Mouse (Mus musculus) urinary bladder, postnatal 36 days (tissue): ENCODE measurements around the gene Paf1.

Source experiments
- DNase-seq, 2 experiments: peaks; one replicate each; pipeline ENCODE4 v3.0.0; 2022; ENCODE audit warnings: low spot score in 2 of 2, mixed read lengths in 1 of 2

Gene Paf1

DNA sequence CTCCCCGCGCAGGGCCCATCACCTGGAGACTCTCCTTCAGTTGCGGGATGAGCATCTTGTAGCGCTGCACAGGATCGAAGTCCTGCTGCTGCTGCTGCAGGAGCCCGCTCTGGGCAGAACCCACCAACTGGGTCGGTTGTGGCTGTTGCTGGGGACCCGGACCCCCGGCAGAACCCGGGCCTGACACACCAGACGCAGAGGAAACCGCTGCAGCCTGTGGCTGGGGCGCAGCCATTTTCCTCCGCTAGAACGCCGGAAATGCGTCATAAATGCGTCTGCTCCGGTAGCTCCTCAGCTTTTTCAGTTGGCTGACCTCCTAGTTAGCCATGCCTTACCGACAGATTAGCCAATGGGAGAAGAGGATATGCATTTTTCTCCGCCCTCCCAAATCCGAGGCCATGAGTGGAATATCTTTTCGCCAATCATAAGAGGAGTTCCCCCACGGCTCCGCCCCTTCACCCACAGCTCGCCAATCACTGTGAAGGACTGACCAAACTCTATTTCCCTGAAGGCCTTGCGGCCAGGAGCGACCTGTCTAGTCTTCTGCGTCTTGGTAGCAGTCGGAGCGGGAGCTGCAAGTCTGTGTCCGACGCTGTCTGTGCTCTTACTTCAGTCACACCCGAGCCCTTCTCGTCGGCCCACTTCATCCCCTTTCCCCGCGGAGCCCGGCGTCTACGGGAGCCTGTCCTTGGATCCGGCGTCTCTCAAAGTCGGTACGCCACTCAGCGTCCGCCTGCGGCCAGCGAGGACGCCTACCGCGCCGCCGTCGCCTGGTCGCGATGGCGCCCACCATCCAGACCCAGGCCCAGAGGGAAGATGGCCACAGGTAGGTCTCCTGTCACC is at the start of gene Paf1, which contains the start of gene Med29:
Gene Paf1 (plus strand): TSS at position 523 of the 843 bp plus-strand sequence.
Gene Med29 (minus strand): TSS at position 280 of the 843 bp plus-strand sequence.
- peak; percentile 94 to 96 for DNase-seq

DNA sequence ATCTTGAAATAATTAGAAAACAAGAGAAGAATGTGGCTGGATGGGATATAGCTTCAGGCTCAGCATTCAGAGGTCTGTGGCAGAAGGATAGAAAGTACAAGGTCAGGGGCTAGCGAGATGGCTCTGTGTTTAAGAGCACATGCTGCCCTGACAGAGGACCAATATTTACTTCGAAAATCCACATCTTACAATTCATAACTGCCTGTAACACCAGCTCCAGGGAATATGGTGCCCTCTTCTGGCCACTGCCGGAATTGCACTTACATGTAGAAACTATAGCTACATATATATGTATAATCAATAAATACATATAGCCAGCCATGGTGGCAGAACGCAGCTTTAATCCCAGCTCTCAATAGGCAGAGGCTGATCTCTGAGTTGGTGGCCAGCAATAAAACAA is 48.1 kb upstream of the Paf1 start:
- DNase-seq: peak; percentile 37 to 59

DNA sequence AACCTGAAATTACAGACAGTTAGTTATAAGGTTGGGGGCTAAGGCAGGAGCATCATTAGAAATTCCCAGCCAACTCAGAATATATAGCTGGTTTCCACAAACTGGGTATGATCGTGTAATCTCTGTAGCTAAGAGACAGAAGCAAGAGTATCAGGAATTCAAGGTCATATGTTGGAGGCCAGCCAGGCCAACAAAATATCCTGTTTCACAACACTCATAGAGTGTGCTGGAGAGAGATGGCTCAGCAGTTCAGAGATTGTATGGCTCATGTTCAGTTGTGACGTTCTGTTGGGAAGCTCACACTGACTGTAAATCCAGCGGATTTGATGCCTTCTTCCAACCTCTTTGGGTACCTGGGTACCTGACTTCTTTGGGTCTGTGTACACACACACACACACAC is 45.0 kb upstream of the Paf1 start:
- no peak for DNase-seq

DNA sequence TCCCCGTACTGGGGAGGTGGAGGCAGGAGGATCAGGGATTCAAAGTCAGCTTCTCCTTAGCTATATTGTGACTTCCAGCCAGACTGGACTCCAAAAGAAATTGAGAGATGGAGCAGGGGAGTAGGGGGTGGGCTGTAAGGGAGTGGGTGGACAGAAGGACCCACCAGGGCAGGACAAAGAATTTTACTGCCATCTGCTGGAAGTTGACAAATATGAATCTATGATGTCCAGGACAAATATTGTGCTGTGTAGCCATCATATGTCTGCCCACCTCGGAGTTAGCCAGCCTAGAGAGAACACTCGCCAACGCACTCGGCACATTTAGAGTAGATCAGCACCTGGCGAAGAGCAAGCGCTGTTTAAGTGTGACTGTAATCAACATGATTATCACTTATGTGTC is 44.1 kb upstream of the Paf1 start:
- DNase-seq: no peak

DNA sequence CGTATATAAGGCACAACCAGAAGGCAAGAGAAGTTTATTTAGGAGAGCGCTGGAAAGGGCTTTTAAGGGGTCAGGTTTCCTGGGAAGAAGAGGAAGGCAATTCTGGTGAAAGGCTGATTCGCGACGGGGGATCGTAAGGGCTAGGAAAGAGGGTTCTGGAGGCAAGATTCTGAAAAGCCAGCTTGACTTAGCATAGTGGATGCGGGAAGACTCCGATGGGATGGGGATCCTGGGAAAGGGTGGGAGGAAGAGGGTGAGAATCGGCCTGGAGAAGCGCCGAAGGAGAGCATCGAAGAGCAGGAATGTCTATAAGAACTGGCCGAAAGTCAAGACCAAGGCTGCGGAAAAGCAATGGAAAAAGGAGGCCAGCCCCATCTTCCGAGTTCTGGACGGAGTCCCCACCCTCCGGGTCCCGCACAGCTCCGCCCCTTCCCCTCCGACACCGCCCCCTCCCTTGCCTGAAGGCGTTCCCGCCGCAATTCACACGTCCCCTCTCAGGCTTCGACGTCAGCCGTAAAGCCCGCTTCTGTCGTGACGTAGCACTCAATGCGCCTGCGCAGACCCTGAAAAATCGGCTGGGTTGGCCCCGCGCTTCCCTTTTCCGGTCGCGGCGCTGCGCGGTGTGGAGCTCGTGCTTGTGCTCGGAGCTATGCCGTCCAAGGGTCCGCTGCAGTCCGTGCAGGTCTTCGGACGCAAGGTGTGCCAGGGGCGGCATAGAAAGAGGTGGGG is 42.4 kb upstream of the Paf1 start, which contains the start of gene Rps16:
Gene Rps16 (plus strand): TSS at position 498 of the 729 bp plus-strand sequence.
- peak; percentile 96 to 99 for DNase-seq

DNA sequence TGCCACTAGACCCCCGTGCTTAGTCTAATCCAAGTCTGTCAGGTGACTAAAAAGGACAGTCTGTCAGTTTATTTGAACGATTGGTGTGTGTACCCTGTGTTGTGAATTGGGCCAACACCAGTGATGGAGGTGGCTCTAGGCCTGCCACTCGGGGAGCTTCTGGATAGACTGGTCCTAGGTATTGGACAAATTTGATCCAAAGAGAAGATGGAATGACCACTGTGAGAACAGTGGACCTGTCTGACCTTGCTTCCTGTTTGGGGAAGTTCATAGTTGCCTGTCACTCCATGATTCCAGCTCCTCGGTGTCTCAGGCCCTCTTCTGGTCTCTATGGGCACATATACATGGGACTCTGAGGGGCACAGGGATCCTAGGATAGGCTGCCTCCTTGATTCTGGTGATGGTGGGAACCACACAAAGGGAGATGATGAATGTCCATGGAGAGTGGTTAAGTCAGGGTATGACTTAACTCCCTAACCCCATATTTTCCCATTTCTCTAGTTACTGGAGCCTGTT is 41.0 kb upstream of the Paf1 start:
- no peak for DNase-seq

DNA sequence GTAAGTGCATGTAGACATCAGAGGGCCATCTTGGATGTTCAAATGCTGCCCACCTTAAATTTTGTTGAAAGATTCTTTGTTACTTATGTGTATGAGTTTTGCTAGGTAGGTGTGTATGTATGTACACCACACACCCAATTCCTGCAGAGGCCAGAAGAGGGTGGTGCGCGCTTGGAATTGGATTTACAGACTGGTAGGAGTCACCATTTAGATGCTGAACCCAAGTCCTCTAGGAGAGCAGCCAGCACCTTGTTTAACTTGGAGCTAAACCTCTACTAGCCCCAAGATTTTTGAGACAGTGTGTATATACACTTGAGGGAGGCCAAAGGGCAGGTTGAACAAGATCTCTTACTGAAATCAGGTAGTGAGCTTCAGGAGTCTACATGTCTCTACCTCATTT is 39.5 kb upstream of the Paf1 start:
- DNase-seq: no peak

DNA sequence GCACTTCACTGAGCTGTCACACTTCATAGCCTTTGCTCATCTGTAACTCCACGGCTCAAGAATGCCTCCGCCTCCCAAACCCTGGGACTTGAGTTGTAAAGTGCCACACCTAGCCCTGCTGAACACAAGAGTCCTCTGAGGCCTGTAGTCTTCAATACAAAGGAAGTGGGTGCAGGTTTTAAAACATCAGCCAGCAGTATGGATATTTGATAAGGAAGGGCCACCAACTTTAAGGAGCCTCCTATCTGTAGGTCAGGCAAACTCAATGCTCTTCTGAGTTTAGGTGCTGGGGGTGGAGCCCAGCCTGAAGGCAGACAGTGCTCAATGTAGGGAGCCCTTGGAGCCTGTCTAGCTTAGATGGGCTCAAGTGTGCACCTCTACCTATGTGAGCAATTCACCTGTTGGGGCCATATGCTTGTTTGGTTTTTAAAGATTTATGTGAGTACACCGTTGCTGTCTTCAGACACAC is 38.6 kb upstream of the Paf1 start:
- DNase-seq: no peak

DNA sequence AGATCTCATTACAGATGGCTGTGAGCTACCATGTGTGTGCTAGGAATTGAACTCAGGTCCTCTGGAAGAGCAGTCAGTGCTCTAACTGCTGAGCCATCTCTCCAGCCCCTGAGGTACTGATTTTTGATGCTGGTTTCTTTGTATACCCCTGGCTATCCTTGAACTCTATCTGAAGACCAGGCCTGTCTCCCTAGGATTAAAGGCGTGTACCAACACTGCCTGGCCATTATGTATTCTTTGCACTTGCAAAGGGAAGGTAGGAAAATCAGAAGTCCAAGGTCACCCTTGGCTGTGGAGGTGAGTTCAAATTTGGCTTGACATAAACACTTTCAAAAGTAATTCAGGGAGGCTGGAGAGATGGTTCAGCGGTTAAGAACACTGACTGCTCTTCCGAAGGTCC is 38.2 kb upstream of the Paf1 start:
- DNase-seq: no peak

DNA sequence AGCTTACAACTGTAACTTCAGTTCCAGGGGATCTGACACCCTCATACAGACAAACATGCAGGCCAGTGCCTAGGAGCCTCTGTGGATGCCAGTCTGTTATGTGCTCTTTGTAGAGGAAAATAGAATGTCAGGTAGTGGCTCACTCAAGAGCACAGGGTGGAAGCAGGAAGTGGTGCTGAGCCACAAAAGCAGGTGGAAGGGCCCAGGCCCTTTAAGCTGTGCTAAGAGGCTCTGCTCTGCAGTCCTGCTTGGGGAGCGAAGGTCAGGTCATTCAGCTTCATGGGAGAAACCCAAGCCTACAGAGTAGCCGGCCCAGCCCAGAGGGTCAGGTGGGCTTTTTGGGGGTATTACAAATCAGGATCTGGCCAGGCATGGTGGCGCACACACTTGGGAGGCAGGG is 37.5 kb upstream of the Paf1 start:
- DNase-seq: no peak

DNA sequence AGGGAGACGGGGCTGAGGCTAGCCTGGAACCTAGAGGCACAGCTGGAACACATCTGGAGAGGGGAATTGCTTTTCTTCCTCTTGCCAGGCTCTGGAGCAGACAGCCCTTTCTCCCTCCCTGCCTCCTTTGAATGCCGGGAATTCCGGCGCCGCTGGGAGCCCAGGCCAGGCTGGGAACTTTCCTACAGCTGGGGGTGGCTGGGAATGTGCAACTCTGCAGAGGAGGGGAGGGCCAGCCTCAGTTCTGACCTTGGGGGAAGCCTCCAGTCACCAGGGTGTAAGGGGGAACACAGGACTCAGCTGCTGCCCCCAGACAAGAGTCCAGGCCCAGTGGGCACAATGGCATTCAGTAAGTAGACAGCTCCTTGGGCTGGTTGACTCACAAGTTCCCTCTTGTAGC is 35.8 kb upstream of the Paf1 start:
- DNase-seq: no peak

DNA sequence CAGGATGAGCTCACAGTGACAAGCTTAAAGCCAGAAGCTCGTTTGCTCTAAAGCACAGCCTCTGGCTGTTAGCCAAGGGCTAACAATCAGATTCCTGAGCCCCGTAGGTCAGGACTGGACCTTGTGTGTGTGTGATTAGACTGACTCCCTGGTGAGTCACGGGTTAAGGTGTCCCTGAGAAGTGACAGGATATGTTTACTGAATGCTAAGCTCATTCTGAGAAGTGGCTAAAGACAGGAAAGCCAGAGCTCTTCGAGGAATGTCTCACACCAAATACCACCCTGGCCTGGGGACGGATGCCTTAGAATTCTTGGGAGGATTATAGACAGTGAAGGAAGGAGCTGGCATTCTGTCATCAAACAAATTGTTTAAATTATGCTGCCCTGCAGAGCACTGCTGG is 34.8 kb upstream of the Paf1 start:
- no peak for DNase-seq

DNA sequence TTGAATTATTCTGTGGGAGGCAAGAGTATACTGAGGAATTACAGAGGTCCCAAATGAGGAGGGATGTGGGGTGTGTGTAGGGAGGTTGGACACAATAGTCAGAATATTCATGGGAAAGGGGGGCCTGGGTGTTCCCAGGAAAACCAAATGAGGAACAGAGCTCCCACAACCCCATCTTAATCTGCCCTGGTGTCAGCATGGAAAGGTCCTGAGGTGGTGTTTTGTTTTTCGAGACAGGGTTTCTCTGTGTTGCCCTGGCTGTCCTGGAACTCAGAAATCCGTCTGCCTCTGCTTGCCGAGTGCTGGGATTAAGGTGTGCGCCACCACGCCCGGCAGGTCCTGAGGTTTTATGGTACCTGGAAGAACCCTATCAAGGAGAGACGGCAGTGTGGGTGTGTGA is 34.3 kb upstream of the Paf1 start:
- no peak for DNase-seq

DNA sequence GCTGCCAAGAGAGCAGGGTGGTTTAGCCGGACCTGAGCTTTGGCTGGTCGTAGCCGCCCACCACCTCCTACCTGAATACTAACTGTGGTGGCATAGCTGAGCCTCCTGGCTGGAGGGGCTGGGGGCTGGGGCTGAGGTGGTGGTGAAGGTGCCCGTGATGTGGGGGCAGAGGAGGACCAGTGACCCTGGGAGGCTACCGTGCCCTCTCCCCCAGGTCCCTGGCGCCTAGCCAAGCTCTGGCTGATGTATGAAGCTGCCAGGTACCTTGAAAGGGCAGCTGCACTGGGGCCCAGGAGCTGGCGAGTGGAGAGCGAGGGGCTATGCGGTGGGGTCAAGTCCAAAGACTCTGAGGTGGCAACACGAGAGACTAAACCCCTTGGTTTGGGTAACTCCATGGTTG is 32.9 kb upstream of the Paf1 start:
- DNase-seq: no peak

DNA sequence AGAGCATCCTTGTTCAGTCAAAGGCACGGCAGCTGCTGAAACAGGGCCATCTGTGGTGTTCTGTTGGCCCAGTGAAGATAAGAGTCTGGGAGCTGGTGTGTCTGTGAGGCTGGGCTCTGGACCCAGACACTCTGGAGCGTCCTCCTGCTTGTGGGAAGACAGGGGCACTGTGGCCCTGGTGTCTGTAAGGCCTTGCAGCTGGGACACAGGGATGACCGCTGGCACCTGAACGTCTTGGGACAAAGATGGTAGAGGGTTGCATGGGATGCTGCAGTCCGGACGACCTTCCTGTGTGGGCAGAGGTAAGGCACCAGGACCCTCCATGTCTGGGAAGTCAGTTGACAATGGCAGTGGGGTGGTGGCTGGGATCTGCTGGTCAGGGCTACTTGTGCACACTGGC is 32.5 kb upstream of the Paf1 start:
- no peak for DNase-seq

DNA sequence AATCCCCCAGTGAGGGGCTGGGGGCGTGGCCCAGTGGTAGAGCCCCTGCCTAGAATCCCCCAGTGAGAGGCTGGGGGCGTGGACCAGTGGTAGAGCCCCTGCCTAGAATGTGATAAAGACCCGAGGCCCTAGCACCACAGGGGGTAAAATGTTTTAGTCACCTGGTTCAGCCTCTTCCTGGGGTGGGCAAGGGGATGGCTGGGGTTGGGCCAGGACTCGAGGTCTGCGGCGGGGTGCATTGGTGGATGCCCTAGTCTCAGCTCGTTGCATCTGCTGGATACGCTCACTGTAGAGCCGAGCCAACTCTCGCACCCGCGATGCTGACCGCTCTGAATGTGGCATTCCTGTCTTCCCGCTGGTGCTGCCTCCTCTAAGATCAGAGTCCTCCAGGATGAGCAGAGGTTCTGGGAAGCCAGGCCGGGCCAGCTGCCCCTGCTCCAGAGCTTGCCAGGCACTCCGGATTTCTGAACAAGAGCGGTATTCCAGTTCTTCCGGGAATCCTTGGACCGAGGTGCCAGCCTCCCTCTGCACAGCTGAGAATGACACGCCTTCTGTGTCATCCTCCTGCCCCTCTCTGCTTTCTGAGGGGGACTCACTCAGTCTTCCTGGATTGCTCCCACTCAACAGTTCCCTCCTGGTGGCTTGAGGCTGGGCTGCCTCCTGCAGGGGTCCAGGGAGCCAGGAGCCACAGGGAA is 31.0 kb upstream of the Paf1 start:
- DNase-seq: no peak

DNA sequence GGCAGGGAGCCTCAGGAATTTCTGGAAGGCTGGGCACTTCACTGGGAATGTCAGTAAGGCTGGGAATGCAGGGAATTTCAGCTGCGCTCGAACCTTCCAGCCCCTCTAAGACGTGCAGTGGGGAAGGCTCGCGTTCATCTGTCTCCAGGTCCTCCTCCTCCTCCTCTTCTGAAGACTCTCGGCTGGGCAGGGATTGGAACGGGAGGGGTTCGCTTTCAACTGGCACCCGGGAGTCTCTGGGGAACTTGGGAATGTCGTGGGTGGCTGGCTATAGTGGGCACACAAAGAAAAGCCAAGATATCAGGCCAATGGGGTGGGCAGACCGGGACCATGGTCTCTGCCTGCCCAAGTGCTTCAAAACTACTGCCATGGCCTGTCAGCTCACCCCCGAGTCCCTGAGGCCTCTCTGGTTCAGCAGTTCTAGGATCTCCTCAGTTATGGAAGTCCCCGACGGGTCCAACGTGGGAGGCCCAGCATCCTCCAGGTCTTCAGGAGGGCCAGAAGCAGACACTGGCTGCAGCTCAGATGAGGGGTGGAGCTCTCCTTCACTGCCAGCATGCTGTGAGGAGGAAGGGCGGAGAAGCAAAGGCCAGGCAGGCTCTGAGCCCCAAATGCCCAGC is 30.2 kb upstream of the Paf1 start:
- DNase-seq: no peak

DNA sequence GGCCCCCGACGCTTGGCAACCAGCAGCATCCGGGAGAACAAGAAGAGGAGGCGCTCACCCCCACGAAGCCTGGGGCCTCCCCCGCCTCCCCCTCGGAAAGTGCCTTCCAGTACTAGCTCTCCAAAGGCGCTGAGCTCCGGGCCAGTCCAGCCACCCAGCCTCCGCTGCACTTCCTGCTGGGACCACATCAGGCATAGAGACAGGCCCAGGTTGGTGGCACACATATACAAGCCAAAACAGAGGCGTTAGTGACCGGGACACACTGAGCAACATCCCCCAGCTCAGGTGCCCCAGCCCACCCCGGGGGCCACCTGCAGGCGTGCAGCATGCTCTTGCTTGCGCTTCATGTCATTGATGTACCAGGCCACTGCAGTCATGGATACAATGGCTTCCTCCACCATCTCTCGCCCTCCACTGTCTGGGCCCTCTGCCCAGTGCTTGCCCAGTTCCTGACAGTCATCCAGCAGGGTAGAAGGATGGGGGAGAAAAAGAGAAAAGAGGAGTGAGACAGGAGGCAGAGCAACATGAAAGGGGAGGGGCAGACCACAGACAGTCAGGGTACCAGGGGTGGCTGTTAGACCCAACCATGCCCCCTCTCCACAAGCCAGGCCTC is 25.0 kb upstream of the Paf1 start:
- DNase-seq: no peak

DNA sequence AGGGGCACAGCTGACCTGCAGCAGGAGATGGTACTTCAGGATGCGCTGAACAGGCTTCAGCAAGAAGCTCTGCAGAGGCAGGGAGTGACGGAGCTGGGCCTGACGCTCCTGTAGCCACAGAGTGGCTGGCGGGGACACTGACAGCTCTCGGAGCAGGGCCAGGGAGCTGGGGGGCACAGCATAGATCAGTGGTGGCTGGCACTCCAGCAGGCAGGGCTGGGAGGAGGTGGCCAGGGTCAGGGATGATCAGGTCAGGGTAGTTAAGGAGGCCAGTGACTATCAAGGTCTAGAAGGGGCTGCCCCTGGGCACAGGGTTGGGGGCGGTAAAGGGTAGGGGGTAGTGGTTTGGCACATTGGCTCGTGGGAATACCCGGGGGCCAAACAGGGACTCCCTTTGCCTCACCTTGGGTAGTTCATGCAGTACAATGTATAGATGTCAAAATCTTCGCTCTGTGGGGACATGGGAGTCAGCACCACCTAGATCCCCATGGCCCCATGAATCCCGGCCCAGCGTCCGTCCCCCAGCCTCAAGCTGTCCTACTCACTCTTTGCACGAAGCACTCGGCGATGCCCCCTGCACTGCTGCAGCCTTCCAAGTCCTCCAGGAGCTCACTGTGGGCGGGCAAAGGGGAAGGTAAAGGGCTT is 24.4 kb upstream of the Paf1 start:
- DNase-seq: no peak

DNA sequence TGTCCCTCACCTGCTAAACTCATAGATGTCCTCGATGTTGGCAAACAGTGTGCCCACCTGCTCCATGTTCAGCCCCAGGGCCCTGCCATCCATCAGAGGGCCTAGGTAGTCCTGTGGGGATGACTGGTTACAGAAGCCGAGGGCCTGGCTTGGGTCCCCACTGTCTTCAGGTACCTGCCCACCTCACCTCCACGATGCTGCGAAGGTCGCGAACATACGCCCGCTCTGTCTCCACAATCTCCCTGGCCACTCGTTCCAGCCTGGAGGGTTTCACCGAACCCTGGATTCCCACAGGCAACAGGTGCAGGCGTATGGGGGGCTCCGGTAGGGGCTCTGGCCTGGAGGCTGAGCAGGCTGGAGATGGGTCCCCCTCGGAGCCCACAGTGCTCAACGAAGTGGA is 22.7 kb upstream of the Paf1 start:
- DNase-seq: no peak
